Mouse (Mus musculus): Measurements from ENCODE around the gene Adamts15. TPM values are rescaled to one million over a fixed set of nuclear protein-coding genes. Genes with fewer than 3 reads are reported as not detected.
A peak's percentile ranks its signal among the peaks of the same experiment; 100 is the strongest.

Gene Adamts15
- total RNA-seq (2021) = 1 to 10 TPM; 6.0 TPM

- peak in 1 of 2 experiments; percentile 42 for DNase-seq (ENCODE audit: low spot score in 2 of 2)
- intact Hi-C loops (cut with DNase I) = no loop called here
These were observed at the start of gene Adamts15 for GRCm38 (mm10) chr9:30922197-30922894. Adamts15 (minus strand) TSS chr9:30922452.

- DNase-seq (ENCODE audit: low spot score in 2 of 2) = no peak
- intact Hi-C loops (cut with DNase I) = no loop called here
These were observed 49.7 kb upstream of the Adamts15 start for GRCm38 (mm10) chr9:30971967-30972366.

- intact Hi-C loops (cut with DNase I) = no loop called here
These were observed 47.7 kb upstream of the Adamts15 start for GRCm38 (mm10) chr9:30970001-30970400.

GRCm38 (mm10) chr9:30968130-30968529, 45.9 kb upstream of the Adamts15 start:
- intact Hi-C loops (cut with DNase I) = no loop called here

More at GRCm38 (mm10) chr9:30970001-30970400, 47.7 kb upstream of the Adamts15 start:
- no peak for DNase-seq (ENCODE audit: low spot score in 2 of 2)

GRCm38 (mm10) chr9:30966881-30967280, 44.6 kb upstream of the Adamts15 start:
- intact Hi-C loops (cut with DNase I) = no loop called here

More at GRCm38 (mm10) chr9:30968130-30968529, 45.9 kb upstream of the Adamts15 start:
- no peak for DNase-seq (ENCODE audit: low spot score in 2 of 2)

GRCm38 (mm10) chr9:30964685-30965084, 42.4 kb upstream of the Adamts15 start:
- DNase-seq (ENCODE audit: low spot score in 2 of 2) = peak; percentile 37 to 39
- intact Hi-C loops (cut with DNase I) = no loop called here

More at GRCm38 (mm10) chr9:30966881-30967280, 44.6 kb upstream of the Adamts15 start:
- DNase-seq (ENCODE audit: low spot score in 2 of 2) = no peak

GRCm38 (mm10) chr9:30963780-30964179, 41.5 kb upstream of the Adamts15 start:
- intact Hi-C loops (cut with DNase I) = no loop called here
- no peak for DNase-seq (ENCODE audit: low spot score in 2 of 2)

GRCm38 (mm10) chr9:30955246-30955645, 33.0 kb upstream of the Adamts15 start:
- intact Hi-C loops (cut with DNase I) = no loop called here
- DNase-seq (ENCODE audit: low spot score in 2 of 2) = no peak

- intact Hi-C loops (cut with DNase I) = no loop called here
- peak in 1 of 2 experiments; percentile 30 for DNase-seq (ENCODE audit: low spot score in 2 of 2)
These were observed 31.0 kb upstream of the Adamts15 start for GRCm38 (mm10) chr9:30953287-30953686.

GRCm38 (mm10) chr9:30951461-30951860, 29.2 kb upstream of the Adamts15 start:
- no peak for DNase-seq (ENCODE audit: low spot score in 2 of 2)
- intact Hi-C loops (cut with DNase I) = no loop called here

GRCm38 (mm10) chr9:30950592-30950991, 28.3 kb upstream of the Adamts15 start:
- intact Hi-C loops (cut with DNase I) = no loop called here

GRCm38 (mm10) chr9:30949971-30950370, 27.7 kb upstream of the Adamts15 start:
- no peak for DNase-seq (ENCODE audit: low spot score in 2 of 2)
- intact Hi-C loops (cut with DNase I) = no loop called here

More at GRCm38 (mm10) chr9:30950592-30950991, 28.3 kb upstream of the Adamts15 start:
- DNase-seq (ENCODE audit: low spot score in 2 of 2) = no peak

GRCm38 (mm10) chr9:30949422-30949821, 27.2 kb upstream of the Adamts15 start:
- no peak for DNase-seq (ENCODE audit: low spot score in 2 of 2)
- intact Hi-C loops (cut with DNase I) = no loop called here

- intact Hi-C loops (cut with DNase I) = no loop called here
- DNase-seq (ENCODE audit: low spot score in 2 of 2) = no peak
These were observed 23.0 kb upstream of the Adamts15 start for GRCm38 (mm10) chr9:30945276-30945675.

GRCm38 (mm10) chr9:30944234-30944633, 22.0 kb upstream of the Adamts15 start:
- intact Hi-C loops (cut with DNase I) = no loop called here
- DNase-seq (ENCODE audit: low spot score in 2 of 2) = no peak

GRCm38 (mm10) chr9:30943341-30943740, 21.1 kb upstream of the Adamts15 start:
- intact Hi-C loops (cut with DNase I) = loop anchor here (1.0 kb wide), 1 partner anchor 138 kb away; no protein-coding TSS in a partner anchor

GRCm38 (mm10) chr9:30942512-30943313, 20.5 kb upstream of the Adamts15 start, which contains the start of gene Adamts8:
Adamts8 (plus strand) TSS chr9:30942562.
- DNase-seq (ENCODE audit: low spot score in 2 of 2) = peak; percentile 50 to 57
- intact Hi-C loops (cut with DNase I) = loop anchor here (1.0 kb wide), 1 partner anchor 139 kb away; no protein-coding TSS in a partner anchor

More at GRCm38 (mm10) chr9:30943341-30943740, 21.1 kb upstream of the Adamts15 start:
- DNase-seq (ENCODE audit: low spot score in 2 of 2) = no peak

GRCm38 (mm10) chr9:30940328-30940727, 18.1 kb upstream of the Adamts15 start:
- intact Hi-C loops (cut with DNase I) = loop anchor here (1.0 kb wide), 2 partner anchors 460 to 492 kb away; no protein-coding TSS in a partner anchor
- DNase-seq (ENCODE audit: low spot score in 2 of 2) = peak; percentile 89 to 95

- DNase-seq (ENCODE audit: low spot score in 2 of 2) = peak in 1 of 2 experiments; percentile 62
- intact Hi-C loops (cut with DNase I) = loop anchor here (1.0 to 2.0 kb wide), 2 partner anchors 374 to 457 kb away; no protein-coding TSS in a partner anchor
These were observed 14.6 kb upstream of the Adamts15 start for GRCm38 (mm10) chr9:30936674-30937438.

Data from left cerebral cortex, postnatal 25 days (tissue).